Mouse (Mus musculus) cerebellum, postnatal 4 days (tissue): ENCODE data around the gene Syde2.
A peak's percentile ranks its signal among the peaks of the same experiment; 100 is the strongest.
"Not testable (repeated sequence)": the region's sequence is repeated elsewhere in the genome, so short reads cannot be mapped to it uniquely, and the experiment has no call there.

Experiments
- DNase-seq, 2 experiments: peaks; one replicate each; pipeline ENCODE4 v3.0.0; 2022; ENCODE audit warnings: low spot score in 2 of 2, mixed read lengths in 1 of 2

Gene Syde2

GRCm38 (mm10) chr3:145966806-145967205 lies 20.9 kb upstream of the Syde2 start:
- no peak for DNase-seq

GRCm38 (mm10) chr3:145969031-145969501 lies 18.6 kb upstream of the Syde2 start:
- no peak for DNase-seq

GRCm38 (mm10) chr3:145971501-145971900 lies 16.2 kb upstream of the Syde2 start:
- DNase-seq, result no peak

GRCm38 (mm10) chr3:145974986-145975385 lies 12.7 kb upstream of the Syde2 start:
- DNase-seq, result no peak

- no peak for DNase-seq
Measured at GRCm38 (mm10) chr3:145985333-145985925, 2.2 kb upstream of the Syde2 start.

GRCm38 (mm10) chr3:145986317-145987001 lies 1.2 kb upstream of the Syde2 start:
- no peak for DNase-seq

- DNase-seq, result peak in 1 of 2 experiments; percentile 36
Measured at GRCm38 (mm10) chr3:145987970-145988683, 457 bp downstream of the Syde2 start.

- DNase-seq, result no peak
Measured at GRCm38 (mm10) chr3:145988684-145989575, 1.3 kb downstream of the Syde2 start.

GRCm38 (mm10) chr3:145989576-145990081 lies 2.0 kb downstream of the Syde2 start:
- DNase-seq, result no peak

- DNase-seq, result no peak
Measured at GRCm38 (mm10) chr3:145991130-145991529, 3.5 kb downstream of the Syde2 start.

- DNase-seq, result no peak
Measured at GRCm38 (mm10) chr3:145991976-145992730, 4.5 kb downstream of the Syde2 start.

- no peak for DNase-seq
Measured at GRCm38 (mm10) chr3:145992796-145993195, 5.1 kb downstream of the Syde2 start.

GRCm38 (mm10) chr3:145993481-145994201 lies 6.0 kb downstream of the Syde2 start:
- no peak for DNase-seq

- no peak for DNase-seq
Measured at GRCm38 (mm10) chr3:145995489-145995888, 7.8 kb downstream of the Syde2 start.

GRCm38 (mm10) chr3:145996539-145996938 lies 8.9 kb downstream of the Syde2 start:
- not testable (repeated sequence) for DNase-seq

- no peak for DNase-seq
Measured at GRCm38 (mm10) chr3:146004347-146005051, 16.8 kb downstream of the Syde2 start.

GRCm38 (mm10) chr3:146007872-146008271 lies 20.2 kb downstream of the Syde2 start:
- no peak for DNase-seq

- no peak for DNase-seq
Measured at GRCm38 (mm10) chr3:146009859-146010645, 22.4 kb downstream of the Syde2 start.

GRCm38 (mm10) chr3:146010751-146011150 lies 23.1 kb downstream of the Syde2 start:
- no peak for DNase-seq
